Mouse (Mus musculus) liver, embryonic 11.5 days (tissue): ENCODE data around the gene D430041D05Rik. TPM values are rescaled to one million over a fixed set of nuclear protein-coding genes. Genes with fewer than 3 reads are reported as not detected.
A peak's percentile ranks its signal among the peaks of the same experiment; 100 is the strongest.

ENCODE experiments used
- ATAC-seq: fragments of 200-750 bp; cut with Nextera tagmentation; replicated peaks from 2 replicates; pipeline ENCODE4 v1.8.0; 2017; ENCODE audit warnings: moderate number of reproducible peaks, mild to moderate bottlenecking, moderate TSS enrichment, moderate library complexity; ENCODE audit not compliant: low FRiP score
- DNase-seq: peaks from one replicate; pipeline ENCODE4 v3.0.0-alpha.2; 2017; ENCODE audit warnings: low spot score
- H3K27ac ChIP-seq: fragments of 300-500 bp; sonication (generic); 2 replicates; pipeline ENCODE4 v1.5.1; 2014; ENCODE audit warnings: mild to moderate bottlenecking, low read depth, low read length, control low read depth
- H3K27me3 ChIP-seq: fragments of 300-500 bp; sonication (generic); replicated peaks from 2 replicates; pipeline ENCODE4 v1.6.1; 2014; ENCODE audit warnings: low read length, mixed read lengths; ENCODE audit not compliant: control insufficient read depth, insufficient read depth
- H3K36me3 ChIP-seq: fragments of 300-500 bp; sonication (generic); 2 replicates; pipeline ENCODE4 v1.6.1; 2014; ENCODE audit warnings: mild to moderate bottlenecking, low read length, moderate library complexity, mixed read lengths; ENCODE audit not compliant: control insufficient read depth, insufficient read depth
- H3K4me1 ChIP-seq: fragments of 300-500 bp; sonication (generic); replicated peaks from 2 replicates; pipeline ENCODE4 v1.6.1; 2014; ENCODE audit warnings: low read length, mixed read lengths; ENCODE audit not compliant: control insufficient read depth, insufficient read depth
- H3K4me2 ChIP-seq: fragments of 300-500 bp; sonication (generic); 2 replicates; pipeline ENCODE4 v1.6.1; 2014; ENCODE audit warnings: mild to moderate bottlenecking, control low read depth, moderate library complexity
- H3K4me3 ChIP-seq: fragments of 300-500 bp; sonication (generic); 2 replicates; pipeline ENCODE4 v1.5.1; 2014; ENCODE audit warnings: low read depth, low read length, control low read depth
- H3K9ac ChIP-seq: fragments of 300-500 bp; sonication (generic); 2 replicates; pipeline ENCODE4 v1.6.1; 2014; ENCODE audit warnings: low read depth, low read length, control low read depth
- H3K9me3 ChIP-seq: fragments of 300-500 bp; sonication (generic); 2 replicates; pipeline ENCODE4 v1.6.1; 2016; ENCODE audit warnings: low read length, inconsistent platforms, mixed read lengths; ENCODE audit not compliant: control insufficient read depth
- WGBS: fragments of 180-500 bp; shearing (Covaris S2); extraction: QIAGEN DNeasy Blood & Tissue Kit; methylation state at CpG from one replicate; pipeline ENCODE4 v1.1.7; 2014; 5-methylcytosine and 5-hydroxymethylcytosine counted together
- polyA plus RNA-seq: library from polyadenylated mRNA; unstranded; fragments of >200 nt; fragmentation: Nextera tagmentation; extraction: Ambion mirVana; gene quantifications from 2 replicates; pipeline ENCODE4 v1.2.1, GENCODE M21; 2014

D430041D05Rik gene
- polyA plus RNA-seq, 1 experiment from 2014 or later, result 0.16 TPM

DNA sequence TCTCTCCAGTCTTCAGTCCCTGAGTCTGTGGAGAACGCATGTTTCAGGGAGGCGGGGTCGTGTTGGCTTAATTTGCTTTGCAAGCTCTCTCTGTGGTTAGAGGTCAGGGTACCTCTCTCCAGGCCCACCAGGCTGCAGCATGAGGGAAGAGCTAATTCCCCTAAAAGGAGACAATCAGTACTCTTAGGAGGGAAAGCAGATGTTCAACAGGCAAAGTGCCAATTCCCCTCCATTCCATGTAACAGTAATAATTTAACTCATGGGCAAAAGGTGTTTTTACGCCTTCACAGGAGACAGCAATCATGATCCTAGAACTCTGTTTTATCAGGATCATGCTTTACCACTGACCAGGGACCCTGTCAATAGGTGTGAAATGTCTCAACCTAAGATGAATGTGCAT, 103.7 kb downstream of the D430041D05Rik start:
- no peaks in the 10 kb centered on the region for H3K9me3 ChIP-seq
- no peak overlapping the region for H3K27ac ChIP-seq
- no peak overlapping the region for H3K4me3 ChIP-seq
- H3K4me1 ChIP-seq, result no peaks in the 10 kb centered on the region
- no peaks in the 10 kb centered on the region for H3K36me3 ChIP-seq
- ATAC-seq, result no peak
- H3K4me2 ChIP-seq, result no peak overlapping the region
- WGBS, result 61% methylated on average over 4 of the region's 4 CpGs
- H3K27me3 ChIP-seq, result no peaks in the 10 kb centered on the region; the same call in 1 of the 2 replicates
- no peak overlapping the region for H3K9ac ChIP-seq
- no peak for DNase-seq

DNA sequence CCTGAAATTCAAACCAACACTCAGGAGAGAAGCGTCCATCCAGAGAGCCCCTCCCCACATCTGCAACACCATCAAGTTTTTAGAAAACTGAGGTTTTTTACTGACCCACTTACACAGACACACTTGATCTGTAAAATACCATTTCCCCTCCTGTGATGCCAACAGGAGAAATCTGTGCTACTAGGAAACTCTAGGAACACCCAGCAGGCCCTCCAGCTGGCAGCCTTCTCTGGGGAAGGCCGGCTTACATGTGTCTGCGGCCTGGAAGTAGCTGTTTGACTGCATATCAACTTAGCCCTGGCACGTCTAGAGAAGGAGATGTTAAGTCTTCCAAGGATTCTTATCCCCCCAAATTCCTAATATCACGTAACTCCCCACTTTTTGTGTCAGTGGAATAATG, 105.1 kb downstream of the D430041D05Rik start:
- ATAC-seq (no peak), DNase-seq (no peak)
- H3K9me3 ChIP-seq, result no peaks in the 10 kb centered on the region
- no peak overlapping the region for H3K4me3 ChIP-seq
- no peak overlapping the region for H3K4me2 ChIP-seq
- H3K4me1 ChIP-seq, result no peaks in the 10 kb centered on the region
- H3K27ac ChIP-seq, result no peak overlapping the region
- H3K27me3 ChIP-seq, result no peaks in the 10 kb centered on the region
- no peak overlapping the region for H3K9ac ChIP-seq
- H3K36me3 ChIP-seq, result no peaks in the 10 kb centered on the region
- WGBS, result 80% methylated on average over 5 of the region's 5 CpGs

DNA sequence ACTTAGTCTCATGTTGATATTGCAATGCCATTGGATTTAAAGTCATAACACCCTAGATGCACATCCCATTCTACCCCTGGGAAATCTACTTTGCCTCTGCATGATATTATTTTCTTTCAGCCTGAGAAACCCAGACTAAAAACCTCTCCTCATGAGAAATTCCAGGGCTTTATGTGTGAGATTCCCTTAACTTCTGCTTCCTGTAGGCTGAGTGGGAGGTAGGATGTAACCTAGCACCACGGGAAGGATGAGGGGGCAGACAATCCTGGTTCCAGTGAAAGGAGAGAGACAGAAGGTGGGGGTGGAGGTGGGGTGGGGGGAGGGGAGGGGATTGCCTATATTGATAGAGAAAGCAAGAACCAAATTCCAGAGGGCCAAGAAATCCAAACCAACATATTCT, 110.9 kb downstream of the D430041D05Rik start:
- Histone ChIP-seq H3K9me3 (no peaks in the 10 kb centered on the region), H3K9ac (no peak overlapping the region), H3K27me3 (no peaks in the 10 kb centered on the region), H3K4me2 (no peak overlapping the region), H3K36me3 (no peaks in the 10 kb centered on the region), H3K27ac (no peak overlapping the region), H3K4me3 (no peak overlapping the region), H3K4me1 (no peaks in the 10 kb centered on the region)
- 50% methylated on average over 1 of the region's 1 CpGs for WGBS
- DNase-seq, result no peak
- no peak for ATAC-seq

DNA sequence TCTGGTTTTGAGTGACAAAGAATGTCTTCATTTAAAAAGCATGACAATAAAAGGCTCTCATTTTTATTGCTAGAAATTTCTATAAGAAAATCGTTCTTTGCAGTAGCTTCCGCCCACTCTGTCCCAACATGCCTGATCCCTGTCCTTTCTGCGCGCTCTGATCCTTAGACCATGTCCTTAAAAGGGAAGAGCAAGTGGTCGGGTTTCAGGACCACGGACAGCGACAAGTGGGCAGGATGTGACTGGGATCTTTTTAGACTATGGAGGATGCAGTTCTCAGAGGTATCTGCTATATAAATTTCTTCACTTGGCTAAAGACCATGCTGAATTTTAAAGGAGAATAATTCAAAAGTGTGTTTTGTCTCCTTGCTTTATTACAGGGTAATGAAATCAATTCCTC, 111.7 kb downstream of the D430041D05Rik start:
- Histone ChIP-seq H3K9me3 (no peaks in the 10 kb centered on the region), H3K4me3 (no peak overlapping the region), H3K9ac (no peak overlapping the region), H3K27ac (no peak overlapping the region), H3K27me3 (no peaks in the 10 kb centered on the region), H3K4me1 (no peaks in the 10 kb centered on the region), H3K4me2 (no peak overlapping the region), H3K36me3 (no peaks in the 10 kb centered on the region)
- ATAC-seq (no peak), DNase-seq (peak; percentile 71)
- WGBS, result 15% methylated on average over 7 of the region's 7 CpGs

DNA sequence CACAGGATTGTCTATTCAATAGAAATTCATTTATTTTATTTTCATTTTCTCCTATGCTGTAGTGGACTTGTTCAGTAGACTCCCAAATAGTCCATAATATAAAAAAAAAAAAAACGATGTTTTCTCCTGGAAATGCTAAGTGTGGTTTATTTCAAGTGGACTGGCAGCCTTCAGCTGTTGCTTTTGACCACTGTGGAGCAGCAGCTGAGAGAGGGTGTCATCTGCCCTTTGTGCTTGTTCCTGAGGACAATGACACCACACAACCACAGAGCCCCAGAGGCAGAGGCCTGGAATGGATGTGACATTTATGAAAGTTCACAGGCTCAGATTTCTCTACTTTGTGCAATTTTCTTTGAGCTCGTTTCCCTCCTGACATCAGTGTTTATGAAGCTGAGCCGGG, 124.0 kb downstream of the D430041D05Rik start:
- 75% methylated on average over 3 of the region's 3 CpGs for WGBS
- Histone ChIP-seq H3K4me3 (no peak overlapping the region), H3K4me1 (no peaks in the 10 kb centered on the region), H3K9ac (no peak overlapping the region), H3K4me2 (no peak overlapping the region), H3K27me3 (no peaks in the 10 kb centered on the region), H3K27ac (no peak overlapping the region), H3K36me3 (no peaks in the 10 kb centered on the region), H3K9me3 (no peaks in the 10 kb centered on the region)
- no peak for ATAC-seq
- no peak for DNase-seq

DNA sequence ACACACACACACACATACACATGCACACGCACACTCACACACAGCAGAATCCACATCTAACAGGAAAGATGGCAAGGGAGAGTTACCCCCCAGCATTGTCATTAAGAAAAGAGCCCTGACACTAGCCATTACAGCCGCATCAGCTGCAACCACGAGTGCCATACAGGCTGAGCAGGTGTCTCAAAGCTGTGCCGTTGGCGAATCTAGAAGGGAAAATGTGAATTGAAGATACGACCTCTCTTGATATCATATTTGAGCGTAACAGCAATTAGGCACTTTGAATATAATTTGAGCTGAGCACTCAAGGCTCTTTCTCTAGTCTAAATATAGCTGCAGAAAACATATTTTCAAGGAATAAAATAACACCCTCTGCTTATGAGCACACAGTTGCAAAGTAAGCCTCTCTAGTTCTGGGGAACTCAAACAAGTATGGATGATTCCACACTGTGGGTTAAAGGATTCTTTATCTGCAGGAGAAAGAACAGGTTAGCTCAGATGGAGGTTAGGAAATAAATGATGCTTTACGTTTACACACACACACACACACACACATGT, 127.3 kb downstream of the D430041D05Rik start:
- Histone ChIP-seq H3K27me3 (no peaks in the 10 kb centered on the region), H3K4me3 (no peak overlapping the region), H3K4me2 (no peak overlapping the region), H3K9me3 (no peaks in the 10 kb centered on the region), H3K27ac (no peak overlapping the region), H3K9ac (no peak overlapping the region), H3K36me3 (no peaks in the 10 kb centered on the region), H3K4me1 (no peaks in the 10 kb centered on the region)
- WGBS, result 90% methylated on average over 8 of the region's 8 CpGs
- no peak for ATAC-seq
- DNase-seq, result no peak

DNA sequence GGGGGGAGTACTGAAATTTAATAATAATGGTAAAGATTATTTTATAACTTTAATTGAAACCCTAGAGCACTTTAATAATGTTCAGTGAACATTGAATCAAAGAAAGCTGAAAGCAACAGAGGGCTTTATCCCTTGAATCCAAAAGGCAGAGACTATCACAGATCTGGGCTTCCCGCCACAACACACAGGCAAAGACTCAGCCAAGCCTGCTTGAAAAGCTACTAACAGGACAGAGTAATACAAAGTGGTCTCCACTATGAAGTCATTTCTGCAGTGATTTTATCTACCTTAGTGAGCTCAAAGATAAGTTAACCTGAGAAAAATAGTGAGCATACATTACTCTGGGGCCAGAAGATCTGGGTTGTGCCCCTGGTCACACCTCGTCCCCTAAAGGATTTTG, 128.0 kb downstream of the D430041D05Rik start:
- H3K27me3 ChIP-seq, result no peaks in the 10 kb centered on the region
- no peak overlapping the region for H3K27ac ChIP-seq
- H3K4me1 ChIP-seq, result no peaks in the 10 kb centered on the region
- ATAC-seq (no peak), DNase-seq (no peak)
- no peaks in the 10 kb centered on the region for H3K36me3 ChIP-seq
- no peak overlapping the region for H3K4me3 ChIP-seq
- no peak overlapping the region for H3K4me2 ChIP-seq
- H3K9ac ChIP-seq, result no peak overlapping the region
- 86% methylated on average over 2 of the region's 2 CpGs for WGBS
- no peaks in the 10 kb centered on the region for H3K9me3 ChIP-seq

DNA sequence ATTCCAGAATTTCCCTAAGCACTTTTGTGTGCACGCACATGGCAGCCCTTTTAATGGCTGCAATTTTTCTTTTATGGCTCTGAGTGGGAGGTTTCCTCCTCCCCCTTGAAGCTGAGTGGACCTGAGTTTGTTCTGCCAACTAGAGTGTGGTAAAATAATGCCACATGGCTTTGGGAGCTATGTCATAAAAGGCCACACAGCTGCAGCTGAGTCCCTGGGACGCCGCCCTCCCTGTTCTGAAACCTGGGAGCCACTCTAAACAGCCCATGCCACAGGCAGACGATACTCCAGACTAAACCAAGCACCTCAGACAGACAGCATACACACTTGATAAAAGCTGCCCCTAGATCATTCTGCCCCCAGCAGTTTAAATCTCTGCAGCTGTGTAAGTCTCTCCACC, 143.8 kb downstream of the D430041D05Rik start:
- WGBS, result 62% methylated on average over 4 of the region's 4 CpGs
- ATAC-seq (no peak), DNase-seq (no peak)
- Histone ChIP-seq H3K27ac (no peak overlapping the region), H3K4me2 (no peak overlapping the region), H3K27me3 (no peaks in the 10 kb centered on the region), H3K9me3 (no peaks in the 10 kb centered on the region), H3K36me3 (no peaks in the 10 kb centered on the region), H3K9ac (no peak overlapping the region), H3K4me1 (no peaks in the 10 kb centered on the region), H3K4me3 (no peak overlapping the region)

DNA sequence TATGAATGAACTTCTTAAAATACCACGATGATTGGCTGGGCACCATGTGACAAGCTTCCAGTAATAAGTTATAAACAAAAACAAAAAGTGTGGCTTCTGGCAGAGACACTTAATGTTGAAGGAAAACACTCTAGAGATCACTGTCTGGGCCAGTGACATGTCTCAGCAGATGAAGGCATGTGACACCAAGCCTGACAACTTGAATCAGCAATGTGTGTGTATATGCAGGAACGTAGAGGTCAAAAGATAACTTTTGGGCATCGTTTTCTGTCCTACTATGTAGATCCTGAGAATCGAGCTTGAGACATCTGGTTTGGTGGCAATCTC, 149.1 kb downstream of the D430041D05Rik start:
- H3K4me1 ChIP-seq, result no peaks in the 10 kb centered on the region
- no peak overlapping the region for H3K4me2 ChIP-seq
- H3K36me3 ChIP-seq, result no peaks in the 10 kb centered on the region
- H3K27ac ChIP-seq, result no peak overlapping the region
- no peak overlapping the region for H3K9ac ChIP-seq
- no peaks in the 10 kb centered on the region for H3K27me3 ChIP-seq
- DNase-seq (no peak), ATAC-seq (no peak)
- H3K9me3 ChIP-seq, result no peaks in the 10 kb centered on the region
- no peak overlapping the region for H3K4me3 ChIP-seq
- WGBS, result 78% methylated on average over 4 of the region's 4 CpGs
